Mouse (Mus musculus) frontal cortex, postnatal 10 days (tissue): ENCODE measurements around the gene Cxcl17.

Experiments used
- DNase-seq, 2 experiments: peaks; one replicate each; pipeline ENCODE4 v3.0.0; 2022; ENCODE audit warnings: low spot score in 2 of 2, mixed read lengths in 1 of 2

Gene Cxcl17

GRCm38 (mm10) chr7:25391856-25392453 is 20.7 kb downstream of the Cxcl17 start:
- DNase-seq = no peak

- no peak for DNase-seq
Observed at GRCm38 (mm10) chr7:25390986-25391385, 21.7 kb downstream of the Cxcl17 start.

- peak in 1 of 2 experiments; percentile 14 for DNase-seq
Observed at GRCm38 (mm10) chr7:25390054-25390770, 22.5 kb downstream of the Cxcl17 start.

- DNase-seq = no peak
Observed at GRCm38 (mm10) chr7:25388916-25389315, 23.8 kb downstream of the Cxcl17 start.

- no peak for DNase-seq
Observed at GRCm38 (mm10) chr7:25387811-25388440, 24.8 kb downstream of the Cxcl17 start.

- no peak for DNase-seq
Observed at GRCm38 (mm10) chr7:25385850-25386555, 26.7 kb downstream of the Cxcl17 start.

GRCm38 (mm10) chr7:25385259-25385658 is 27.4 kb downstream of the Cxcl17 start:
- no peak for DNase-seq

- DNase-seq = no peak
Observed at GRCm38 (mm10) chr7:25384818-25385217, 27.9 kb downstream of the Cxcl17 start.

GRCm38 (mm10) chr7:25384318-25384717 is 28.4 kb downstream of the Cxcl17 start:
- no peak for DNase-seq

- no peak for DNase-seq
Observed at GRCm38 (mm10) chr7:25383891-25384290, 28.8 kb downstream of the Cxcl17 start.

- DNase-seq = no peak
Observed at GRCm38 (mm10) chr7:25383385-25383784, 29.3 kb downstream of the Cxcl17 start.

- DNase-seq = no peak
Observed at GRCm38 (mm10) chr7:25382541-25382940, 30.1 kb downstream of the Cxcl17 start.

GRCm38 (mm10) chr7:25381284-25381680 is 31.4 kb downstream of the Cxcl17 start:
- no peak for DNase-seq

- no peak for DNase-seq
Observed at GRCm38 (mm10) chr7:25380392-25381283, 32.0 kb downstream of the Cxcl17 start.

GRCm38 (mm10) chr7:25379551-25380351 is 32.9 kb downstream of the Cxcl17 start:
- DNase-seq = no peak

GRCm38 (mm10) chr7:25378181-25379100 is 34.2 kb downstream of the Cxcl17 start:
- no peak for DNase-seq

- no peak for DNase-seq
Observed at GRCm38 (mm10) chr7:25377100-25377700, 35.5 kb downstream of the Cxcl17 start.

- peak; percentile 80 to 86 for DNase-seq
Observed at GRCm38 (mm10) chr7:25376556-25376955, 36.1 kb downstream of the Cxcl17 start.

- DNase-seq = no peak
Observed at GRCm38 (mm10) chr7:25372441-25372840, 40.2 kb downstream of the Cxcl17 start.
